Mouse (Mus musculus): ENCODE data around the gene Gp9. TPM values are rescaled to one million over a fixed set of nuclear protein-coding genes. Genes with fewer than 3 reads are reported as not detected.

The Gp9 gene
- 0.33 and 0.38 TPM in 2 replicates for polyA plus RNA-seq (2012; rRNA removed)

DNA sequence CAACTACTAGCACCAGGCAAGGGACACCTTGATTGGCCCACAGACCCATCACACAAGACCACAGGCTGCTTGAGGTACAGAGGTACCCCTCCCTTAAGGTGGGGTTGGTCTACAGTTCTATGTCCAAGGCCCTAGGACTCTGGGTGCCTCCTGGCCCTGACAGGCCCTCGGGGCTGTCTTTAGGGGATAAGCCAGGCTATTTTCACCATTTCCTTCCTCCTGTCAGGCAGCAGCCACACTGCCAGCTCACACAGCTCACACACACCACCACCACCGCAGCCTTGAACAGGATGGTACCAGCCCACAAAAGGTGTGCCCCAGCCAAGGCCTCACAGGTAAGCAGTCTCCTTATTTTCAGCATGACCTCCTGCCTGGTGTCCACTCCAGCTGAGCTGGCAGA lies at the start of gene Gp9:
Gp9 (plus strand) TSS at position 231 of the 400 bp plus-strand sequence.

DNA sequence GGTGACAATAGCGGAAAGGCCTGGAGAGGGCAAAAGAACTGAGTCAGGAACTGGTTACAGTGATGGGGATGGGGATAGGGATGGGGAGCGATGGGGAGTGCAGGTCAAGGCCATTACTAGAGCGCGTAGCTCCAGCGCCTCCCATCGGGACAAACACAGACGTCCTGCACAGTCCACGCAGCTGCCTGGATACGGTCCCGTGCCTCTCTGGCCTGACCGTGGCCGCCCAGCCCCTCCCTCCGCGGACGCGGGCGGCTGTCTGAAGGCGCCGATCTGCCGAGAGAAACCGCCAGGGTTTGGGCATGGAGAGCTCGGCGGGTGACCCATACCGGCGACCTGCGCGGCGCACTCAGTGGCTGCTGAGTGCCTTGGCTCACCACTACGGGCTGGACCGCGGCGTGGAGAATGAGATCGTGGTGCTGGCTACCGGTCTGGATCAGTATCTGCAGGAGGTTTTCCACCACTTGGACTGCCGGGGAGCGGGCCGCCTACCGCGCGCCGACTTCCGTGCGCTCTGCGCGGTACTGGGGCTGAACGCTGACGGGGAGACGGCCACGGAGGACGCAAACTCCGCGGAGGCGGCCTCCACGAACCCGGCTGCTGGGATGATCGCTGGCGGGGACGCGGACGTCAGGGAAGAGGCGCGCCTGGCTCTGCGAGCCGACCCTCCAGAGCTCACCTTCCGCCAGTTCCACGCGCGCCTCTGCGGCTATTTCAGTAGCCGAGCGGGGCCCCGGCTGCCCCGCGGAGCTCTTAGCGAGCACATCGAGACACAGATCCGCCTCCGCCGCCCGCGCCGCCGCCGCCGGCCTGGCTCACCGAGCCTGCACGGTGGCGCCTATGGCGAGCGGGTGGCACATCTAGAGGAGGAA lies 47.0 kb upstream of the Gp9 start, which contains the start of gene Efcc1:
Efcc1 (plus strand) TSS at position 279 of the 872 bp plus-strand sequence.

DNA sequence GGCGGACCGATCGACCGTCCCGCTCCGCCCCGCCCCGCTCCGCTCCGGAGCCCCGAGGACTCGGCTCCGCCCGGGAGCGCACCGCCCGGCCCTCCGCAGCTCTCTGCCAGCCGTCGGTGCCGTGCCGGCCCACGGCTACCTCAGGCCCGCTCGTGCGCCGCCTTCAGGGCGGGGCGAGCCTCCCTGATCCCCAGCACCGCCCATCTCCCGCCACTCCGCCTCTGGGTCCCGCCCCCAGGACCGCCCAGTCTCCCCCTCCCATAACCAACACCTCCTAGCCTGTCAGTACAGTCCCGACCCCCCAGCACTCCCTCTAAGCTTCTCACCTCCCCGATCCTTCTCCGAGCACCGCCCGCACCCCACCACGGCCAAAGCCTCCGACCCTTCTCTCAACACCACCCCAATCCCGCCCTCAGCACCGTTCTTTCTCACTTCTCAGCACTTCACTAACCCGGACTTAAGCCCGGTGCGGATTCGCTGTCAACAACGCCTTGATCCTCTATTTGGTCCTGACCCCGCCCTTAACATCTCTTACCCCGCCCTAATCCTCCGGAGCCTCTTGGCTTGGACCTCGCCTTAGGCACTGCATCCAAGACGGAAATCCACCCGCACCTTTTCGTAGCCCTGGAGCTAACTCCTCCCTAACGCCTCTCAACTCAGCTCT lies 33.9 kb downstream of the Gp9 start, which contains the start of gene Rab43:
Rab43 (minus strand) TSS at position 490 of the 664 bp plus-strand sequence.

Other genes starting within 250 kb of the Gp9 start
- 1.0 and 1.3 TPM in 2 replicates for gene Arhgap25, start 244.8 kb upstream of the Gp9 start, polyA plus RNA-seq (2012; rRNA removed)
- gene Prokr1, start 187.3 kb upstream of the Gp9 start, polyA plus RNA-seq (2012; rRNA removed): 1.5 and 1.8 TPM in 2 replicates
- gene Aplf, start 105.9 kb upstream of the Gp9 start, polyA plus RNA-seq (2012; rRNA removed): 5.7 and 6.5 TPM in 2 replicates
- 6.9 and 8.8 TPM in 2 replicates for gene Efcc1, start 47.2 kb upstream of the Gp9 start, polyA plus RNA-seq (2012; rRNA removed)
- gene Rab43, start 34.1 kb downstream of the Gp9 start, polyA plus RNA-seq (2012; rRNA removed): 60.3 and 61.7 TPM in 2 replicates
- gene Gm45140, start 57.7 kb downstream of the Gp9 start, polyA plus RNA-seq (2012; rRNA removed): 0.64 and 1.2 TPM in 2 replicates
- gene Isy1, start 60.7 kb downstream of the Gp9 start, polyA plus RNA-seq (2012; rRNA removed): 7.6 and 12.7 TPM in 2 replicates
- 213 and 251 TPM in 2 replicates for gene Cnbp, start 73.0 kb downstream of the Gp9 start, polyA plus RNA-seq (2012; rRNA removed)
- 38.9 and 45.7 TPM in 2 replicates for gene Copg1, start 109.7 kb downstream of the Gp9 start, polyA plus RNA-seq (2012; rRNA removed)
- 32.0 and 38.1 TPM in 2 replicates for gene Hmces, start 135.9 kb downstream of the Gp9 start, polyA plus RNA-seq (2012; rRNA removed)
- gene H1fx, start 203.6 kb downstream of the Gp9 start, polyA plus RNA-seq (2012; rRNA removed): 72.3 and 74.1 TPM in 2 replicates